Mouse (Mus musculus): Measurements from ENCODE around the gene Rras.

Gene Rras

DNA sequence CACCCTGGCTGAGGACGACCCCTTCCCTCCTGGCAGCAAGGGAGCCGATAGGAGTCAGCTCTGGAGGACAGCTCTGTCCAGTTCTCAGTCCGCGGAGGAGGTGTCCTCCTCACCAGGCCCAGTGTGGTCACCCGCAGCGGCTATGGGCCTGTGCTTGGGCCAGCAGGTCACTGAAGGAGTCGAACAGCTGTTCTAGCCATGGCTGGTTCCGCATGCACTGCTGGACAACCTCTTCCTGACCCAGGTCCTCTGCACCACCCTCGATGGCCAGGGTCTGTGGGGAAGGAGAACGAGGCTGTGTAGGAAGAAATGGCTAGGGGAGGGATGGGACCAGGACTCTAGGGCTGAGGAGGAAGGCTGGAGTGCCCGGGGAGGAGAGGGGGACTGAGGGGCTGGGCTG lies 10.6 kb downstream of the Rras start:
- no peak for DNase-seq

- no peak for DNase-seq
These were observed 12.2 kb downstream of the Rras start for GRCm38 (mm10) chr7:45029995-45030394.

GRCm38 (mm10) chr7:45030857-45031256 lies 13.1 kb downstream of the Rras start:
- DNase-seq, result no peak

- no peak for DNase-seq
These were observed 16.1 kb downstream of the Rras start for GRCm38 (mm10) chr7:45033722-45034359.

DNA sequence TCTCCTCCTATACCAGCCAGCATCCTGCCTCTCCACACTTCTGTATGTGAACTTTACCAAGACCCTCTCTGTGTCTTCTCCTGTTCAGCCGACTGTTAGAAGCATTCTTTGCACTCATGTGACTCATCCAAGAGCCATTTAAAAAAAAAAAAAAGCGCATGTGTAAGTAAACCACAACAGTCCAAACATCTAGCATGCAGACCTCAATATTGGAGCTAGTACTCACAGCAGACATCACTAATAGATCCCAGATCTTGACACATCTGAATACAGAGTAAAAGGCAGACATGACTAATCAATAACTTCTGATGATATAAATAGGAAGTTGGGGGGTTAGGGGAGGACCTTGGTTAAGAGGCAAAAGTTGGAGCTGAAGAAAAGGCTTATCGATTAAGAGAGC lies 17.9 kb downstream of the Rras start:
- DNase-seq, result no peak

- DNase-seq, result no peak
These were observed 18.9 kb downstream of the Rras start for GRCm38 (mm10) chr7:45036702-45037101.

- no peak for DNase-seq
These were observed 20.1 kb downstream of the Rras start for GRCm38 (mm10) chr7:45037720-45038361.

GRCm38 (mm10) chr7:45038411-45038810 lies 20.6 kb downstream of the Rras start:
- DNase-seq, result no peak

- no peak for DNase-seq
These were observed 23.1 kb downstream of the Rras start for GRCm38 (mm10) chr7:45040851-45041250.

- no peak for DNase-seq
These were observed 25.5 kb downstream of the Rras start for GRCm38 (mm10) chr7:45043307-45043706.

- no peak for DNase-seq
These were observed 28.0 kb downstream of the Rras start for GRCm38 (mm10) chr7:45045741-45046140.

DNA sequence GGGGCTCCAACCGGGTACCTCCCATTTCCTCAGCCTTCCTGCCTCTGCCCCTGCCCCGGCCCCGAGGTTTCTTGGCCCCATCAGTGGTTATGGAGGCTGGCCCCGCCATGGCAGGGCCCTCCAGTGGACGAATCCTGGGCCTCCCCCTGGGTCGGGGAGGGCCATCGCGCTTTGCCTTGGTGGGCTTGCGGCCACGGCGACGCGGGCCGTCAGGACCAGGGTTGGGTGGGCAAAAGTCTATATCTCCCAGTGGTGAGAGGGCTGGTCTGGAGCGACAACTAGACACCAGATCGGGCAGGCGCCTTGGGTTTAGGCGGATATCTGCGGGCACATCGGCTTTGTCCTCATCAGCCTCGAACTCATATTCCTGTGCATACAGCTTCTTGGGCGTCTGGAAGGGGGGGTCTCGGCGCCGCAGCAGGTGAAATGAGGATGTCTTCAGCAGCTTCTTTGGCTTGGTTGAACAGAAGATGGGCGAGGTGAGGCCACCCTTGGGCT lies 29.1 kb downstream of the Rras start:
- DNase-seq, result no peak

DNA sequence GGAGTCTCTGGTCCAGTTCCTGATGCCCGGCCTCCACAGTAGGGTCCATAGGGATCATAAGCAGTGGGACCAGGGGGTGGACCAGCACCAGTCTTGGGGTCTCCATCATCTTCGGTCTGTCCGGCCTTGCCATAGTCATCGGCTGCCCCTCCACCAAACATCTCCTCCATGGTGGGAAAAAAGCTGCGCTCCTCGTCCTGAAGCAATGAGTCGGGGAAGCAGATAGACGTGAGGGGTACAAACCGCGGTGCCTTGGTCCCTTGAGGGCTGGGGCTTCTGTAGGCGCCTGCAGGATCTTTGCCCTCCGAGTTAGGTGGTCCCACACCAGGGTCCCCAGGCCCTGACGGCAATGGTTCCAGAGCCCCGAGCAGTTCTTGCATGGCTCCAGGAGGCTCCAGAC lies 29.7 kb downstream of the Rras start:
- DNase-seq, result no peak

DNA sequence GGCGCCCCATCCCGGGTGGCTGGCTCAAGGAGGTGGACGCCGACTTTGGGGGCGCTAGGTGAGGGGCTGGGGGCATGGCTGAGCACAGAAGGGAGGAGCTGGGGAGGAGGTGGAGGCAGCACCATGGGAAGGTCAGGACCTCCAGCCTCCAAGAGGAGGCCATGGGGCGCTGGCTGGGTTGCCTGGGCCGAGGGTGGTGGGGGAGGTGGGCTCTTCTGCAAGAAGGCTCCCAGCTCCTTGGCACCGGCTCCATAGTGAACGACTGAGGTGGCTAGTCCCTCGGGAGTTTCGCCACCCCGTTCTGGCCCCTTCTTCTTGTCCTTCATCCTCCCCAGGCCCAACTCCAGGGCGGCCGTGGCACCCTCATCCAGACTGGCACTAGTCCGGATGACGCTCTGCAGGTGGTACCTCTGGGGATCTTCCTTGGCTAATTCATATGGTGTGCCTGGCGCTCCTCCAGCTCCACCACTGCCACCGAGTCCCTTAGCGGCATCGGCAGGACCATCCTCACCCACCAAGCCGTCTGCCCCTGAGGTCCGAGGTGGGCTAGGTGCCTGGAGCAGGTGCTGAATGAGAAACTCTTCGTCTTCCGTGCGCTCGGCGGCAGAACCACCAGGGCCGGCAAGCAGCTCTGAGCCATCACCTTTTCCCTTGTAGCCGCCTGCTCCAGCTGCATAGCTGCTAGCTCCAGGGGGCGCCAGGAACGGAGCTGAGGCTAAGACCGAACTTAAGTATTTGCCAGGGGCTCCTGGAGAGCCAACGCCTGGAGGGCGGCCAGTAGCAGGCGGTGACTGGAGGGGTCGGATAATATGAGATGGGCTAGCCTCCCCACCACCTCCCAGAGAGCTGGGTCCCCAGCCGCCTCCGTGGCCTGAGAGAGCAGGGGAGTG lies 30.5 kb downstream of the Rras start:
- DNase-seq, result no peak

DNA sequence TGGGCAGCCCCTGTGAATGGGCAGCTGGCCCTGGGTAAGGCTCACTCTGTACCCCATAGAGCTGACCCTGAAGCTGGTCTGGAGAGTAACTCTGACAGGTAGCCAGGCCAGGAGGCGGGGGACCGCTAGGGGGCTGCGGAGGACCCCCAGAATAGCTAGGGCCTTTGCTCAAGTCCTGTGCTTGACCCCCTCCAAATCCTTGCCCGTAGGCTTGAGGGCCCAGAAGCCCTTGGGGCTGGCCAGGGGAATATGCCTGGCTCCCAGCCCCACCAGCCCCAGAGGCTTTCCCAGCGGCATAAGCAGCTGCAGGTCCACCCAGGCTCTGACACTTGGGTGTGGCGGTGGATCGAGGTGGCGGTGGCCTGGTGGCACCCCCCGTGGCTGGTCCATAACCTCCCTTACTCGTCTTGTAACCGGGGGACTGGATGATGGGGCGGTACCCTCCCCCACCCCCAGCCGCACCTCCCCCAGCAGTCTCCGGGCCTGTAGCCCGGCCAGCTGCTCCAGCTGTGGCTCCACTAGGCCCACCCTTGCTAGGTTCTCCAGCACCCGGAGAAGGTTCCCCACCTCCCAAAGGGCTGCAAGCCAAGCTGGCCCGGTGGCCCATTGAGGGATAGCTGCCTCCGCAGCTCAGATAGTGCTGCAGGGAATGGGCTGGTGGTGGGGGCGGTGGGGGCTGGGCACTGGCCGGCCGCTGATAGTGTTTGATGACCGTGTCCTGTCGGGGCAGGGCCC lies 31.3 kb downstream of the Rras start:
- no peak for DNase-seq

GRCm38 (mm10) chr7:45050945-45051600 lies 33.3 kb downstream of the Rras start:
- DNase-seq, result peak; percentile 68

- no peak for DNase-seq
These were observed 33.8 kb downstream of the Rras start for GRCm38 (mm10) chr7:45051601-45051974.

DNA sequence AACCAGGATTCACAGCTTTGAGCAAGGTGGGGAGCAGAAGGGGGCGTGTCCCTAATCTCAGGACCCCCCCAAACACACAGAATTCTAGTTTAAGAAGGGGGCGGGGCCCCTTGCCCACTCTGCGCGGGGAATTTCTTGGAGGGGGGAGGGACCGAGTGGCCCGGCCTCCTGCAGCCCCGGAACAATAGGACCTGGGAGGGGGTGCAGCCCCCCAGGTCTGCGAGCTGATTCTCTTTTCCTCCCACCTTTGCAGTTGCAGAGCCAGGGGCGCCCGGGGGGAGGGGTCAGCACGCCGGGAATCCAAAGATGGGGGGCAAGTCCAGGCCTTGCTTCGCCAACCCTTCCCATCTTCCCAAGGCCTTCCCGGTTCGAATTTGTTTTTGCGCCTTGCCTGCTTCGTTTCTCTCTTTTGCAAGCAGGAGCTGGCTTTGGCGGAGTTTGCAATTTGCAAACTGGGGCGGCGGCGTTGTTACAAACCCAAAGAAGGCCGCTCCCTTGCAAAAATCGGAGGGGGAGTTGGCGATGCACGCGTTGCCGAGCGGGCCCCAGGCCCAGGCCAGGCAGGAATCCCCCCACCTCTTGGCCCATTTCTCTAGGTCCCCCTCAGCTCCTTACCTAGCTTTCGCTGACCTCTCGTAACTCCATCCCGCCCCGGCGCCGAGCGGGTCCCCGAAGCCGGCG lies 34.6 kb downstream of the Rras start:
- DNase-seq, result peak; percentile 34

DNA sequence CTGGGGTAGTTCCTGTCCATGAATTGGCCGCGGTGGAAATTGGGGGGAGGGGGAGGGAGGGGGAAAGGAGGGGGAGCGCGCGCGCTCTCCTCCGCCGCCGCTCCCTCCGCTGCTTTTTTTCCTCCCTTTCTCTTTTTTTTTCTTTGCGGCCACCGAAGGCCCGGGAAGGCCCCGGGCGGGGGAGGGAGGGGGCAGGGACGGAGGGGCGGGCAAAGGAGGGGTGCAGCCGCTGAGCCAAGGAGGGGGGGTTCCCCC lies 35.0 kb downstream of the Rras start, which contains the start of gene Prr12:
Gene Prr12, minus strand, starts transcription at position 20 of the 255 bp plus-strand sequence.
- no peak for DNase-seq

GRCm38 (mm10) chr7:45053117-45053930 lies 35.6 kb downstream of the Rras start:
- peak; percentile 69 for DNase-seq

DNA sequence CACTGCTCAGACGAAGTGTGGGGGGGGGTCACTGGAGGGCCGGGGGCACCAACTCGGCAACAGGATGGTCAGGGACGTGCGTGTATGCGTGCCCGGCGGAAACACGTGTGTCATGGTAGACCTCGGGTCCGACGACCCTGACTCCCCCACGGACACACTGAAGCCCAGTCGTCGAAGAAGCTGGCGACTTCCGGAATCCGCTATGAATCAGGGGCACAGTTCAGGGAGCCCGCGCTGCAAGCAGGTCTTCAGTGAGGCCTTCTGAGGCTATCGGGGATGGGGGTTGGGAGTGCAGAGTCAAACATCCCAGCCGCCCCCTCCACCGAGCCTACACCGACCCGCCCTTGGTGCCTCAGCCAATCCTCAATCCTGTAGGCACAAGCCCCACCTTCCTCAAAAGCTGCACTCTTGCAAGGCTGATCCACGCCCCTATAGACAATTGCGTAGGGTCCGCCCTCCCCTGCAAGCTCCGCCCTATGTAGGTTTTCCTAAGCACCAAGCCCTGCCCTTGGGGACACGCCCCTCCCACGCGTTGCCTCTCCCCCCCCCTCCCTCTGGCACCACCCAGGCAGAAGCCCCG lies 36.3 kb downstream of the Rras start:
- peak; percentile 89 for DNase-seq
